19 mouse cellular contexts compared by ENCODE assay signal in the genomic region with DNA sequence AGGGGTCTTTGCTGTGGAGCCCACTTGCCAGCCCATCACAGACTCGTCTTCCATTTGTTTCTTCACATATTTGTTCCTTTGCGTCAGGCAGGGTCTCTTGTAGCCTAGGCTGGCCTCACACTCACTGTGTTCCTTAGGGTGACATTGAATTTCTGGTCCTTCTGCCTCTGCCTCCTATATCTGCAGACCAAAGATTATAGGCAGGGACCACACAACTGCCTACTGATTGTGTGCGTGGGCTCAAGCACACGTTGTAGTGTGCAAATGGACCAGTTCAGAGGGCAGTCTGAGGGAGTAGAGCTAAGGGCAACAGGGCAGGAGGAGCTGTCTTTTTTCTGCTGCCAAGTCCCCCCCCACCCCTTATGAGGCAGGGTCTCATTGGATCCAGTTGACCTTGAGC. TPM values are rescaled to one million over a fixed set of nuclear protein-coding genes. Genes with fewer than 3 reads are reported as not detected.
DNase-seq lines count a peak whose midpoint lies in the region; ATAC-seq and TF ChIP-seq lines count a peak whose summit lies in the region.
"Had no signal": no experiment of that assay in that cellular context is flagged by ENCODE, and none has a peak within 500 bp of the region (broad histone marks: within the 10 kb centered on the region; RNA-seq: fewer than 3 reads in every experiment).

No protein-coding gene starts in this region.

- H3K4me2 ChIP-seq in liver, embryonic 12.5 days, result peak overlapping the region; percentile 67
- H3K4me2 ChIP-seq: embryonic facial prominence, embryonic 13.5 days; heart, embryonic 12.5 days; hindbrain, embryonic 12.5 days; lung, embryonic 14.5 days; midbrain, embryonic 11.5 days; neural tube, embryonic 12.5 days had no signal

- H3K27ac ChIP-seq in left cerebral cortex, adult 2 months, result peak overlapping the region; percentile 90
- H3K27ac ChIP-seq in liver, embryonic 12.5 days, result peak overlapping the region; percentile 94
- H3K27ac ChIP-seq: embryonic facial prominence, embryonic 13.5 days; forebrain, embryonic 10.5 days; hindbrain, embryonic 12.5 days; neural tube, embryonic 12.5 days had no signal

- no peak overlapping the region for H3K4me3 ChIP-seq in left cerebral cortex, adult 2 months
- H3K4me3 ChIP-seq in liver, embryonic 12.5 days, result peak overlapping the region; percentile 32; the same call in 1 of the 2 replicates
- H3K4me3 ChIP-seq: embryonic facial prominence, embryonic 13.5 days; forebrain, embryonic 10.5 days; heart, embryonic 12.5 days; hindbrain, embryonic 12.5 days; neural tube, embryonic 12.5 days had no signal

- ATAC-seq in liver, embryonic 12.5 days, result peak; percentile 60
- peak; percentile 43 for ATAC-seq in megakaryocyte-erythroid progenitor cell, adult 5-6 weeks (replicated peaks; ENCODE audit: low FRiP score, low TSS enrichment, poor library complexity, severe bottlenecking)
- ATAC-seq: Patski had no signal

- no peaks in the 10 kb centered on the region for H3K9me3 ChIP-seq in liver, embryonic 12.5 days (replicated peaks)
- H3K9me3 ChIP-seq: embryonic facial prominence, embryonic 13.5 days; forebrain, embryonic 10.5 days; heart, embryonic 12.5 days; hindbrain, embryonic 12.5 days; neural tube, embryonic 12.5 days had no signal

- no peak for DNase-seq in left cerebral cortex, adult 2 months (ENCODE audit: extremely low spot score in 1 of 2, low spot score in 2 of 2)
- no peak for DNase-seq in left cerebral cortex, adult 18-20 months (ENCODE audit: low spot score in 2 of 2)
- DNase-seq in c-Kit-positive CD71-positive TER-119-positive erythroid progenitor cells, embryonic 14.5 days (ENCODE audit: low spot score), result peak; percentile 47
- DNase-seq in yolk sac, embryonic 10.5 days (ENCODE audit: low spot score), result no peak
- no peak for DNase-seq in gastrocnemius, postnatal 14 days
- DNase-seq: adrenal gland, postnatal 10 days; kidney, adult 18-20 months; lung, embryonic 14.5 days; lung, postnatal 4 days; thymus, postnatal 14 days had no signal

- peaks cover 79% of the 10 kb centered on the region for H3K4me1 ChIP-seq in liver, embryonic 12.5 days
- H3K4me1 ChIP-seq: embryonic facial prominence, embryonic 13.5 days; heart, embryonic 12.5 days; hindbrain, embryonic 12.5 days; neural tube, embryonic 12.5 days had no signal

- peak overlapping the region; percentile 68 for H3K9ac ChIP-seq in liver, embryonic 12.5 days
- H3K9ac ChIP-seq: embryonic facial prominence, embryonic 13.5 days; heart, embryonic 12.5 days; hindbrain, embryonic 12.5 days; lung, embryonic 14.5 days; neural tube, embryonic 12.5 days had no signal

- intact Hi-C loops in left cerebral cortex, adult 2 months (cut with DNase I), result loop anchor here (2.0 kb wide), 1 partner anchor 61 kb away; no protein-coding TSS in a partner anchor
- intact Hi-C loops in gastrocnemius, postnatal 14 days (cut with DNase I; ENCODE audit: low total_unique reads), result loop anchor here (2.0 kb wide), 1 partner anchor 81 kb away; no protein-coding TSS in a partner anchor

- H3K36me3 ChIP-seq in liver, embryonic 12.5 days, result no peaks in the 10 kb centered on the region
- H3K36me3 ChIP-seq: embryonic facial prominence, embryonic 13.5 days; forebrain, embryonic 10.5 days; heart, embryonic 12.5 days; hindbrain, embryonic 12.5 days; neural tube, embryonic 12.5 days had no signal

- peaks cover 10% of the 10 kb centered on the region; the same call in 1 of the 2 replicates for H3K27me3 ChIP-seq in liver, embryonic 12.5 days (replicated peaks)
- H3K27me3 ChIP-seq: embryonic facial prominence, embryonic 13.5 days; neural tube, embryonic 12.5 days; Patski had no signal

- TF ChIP-seq CTCF in left cerebral cortex, adult 2 months (IDR thresholded peaks at IDR 0.05), result no peak

- WGBS in liver, embryonic 12.5 days (ENCODE audit: insufficient replicate concordance), result 46% methylated on average over 4 of the region's 4 CpGs

RNA-seq across cellular contexts. Expression of gene Usp7, which starts 24.0 kb away (rescaled TPM):
- total RNA-seq in left cerebral cortex, adult 2 months (2021), result 100 to 1,000 TPM; 167 to 182 TPM
- 100 to 1,000 TPM; 160 to 165 TPM for total RNA-seq in left cerebral cortex, adult 18-20 months (2021)
- polyA plus RNA-seq in liver, embryonic 12.5 days (2016; fragmentation: Nextera tagmentation; extraction: Ambion mirVana), result 32.9 and 33.5 TPM in 2 replicates
- 196 and 235 TPM in 2 replicates for total RNA-seq in megakaryocyte-erythroid progenitor cell, adult 5-6 weeks (2014; fragmentation: Nextera tagmentation)
- 202 and 222 TPM in 2 replicates for total RNA-seq in megakaryocyte-erythroid progenitor cell, adult 5-6 weeks (2017)
- total RNA-seq in gastrocnemius, postnatal 14 days (2021), result 10 to 100 TPM; 46.4 to 48.9 TPM
